Mouse (Mus musculus): Measurements from ENCODE around the gene Ikbip.

Ikbip gene

GRCm38 (mm10) chr10:91082550-91083392, at the start of gene Ikbip, which contains the start of gene Apaf1:
Gene Ikbip (plus strand): TSS chr10:91082940.
Gene Apaf1 (minus strand): TSS chr10:91082770.
- peak; percentile 100 for DNase-seq

- peak; percentile 79 for DNase-seq
Observed at GRCm38 (mm10) chr10:91033942-91034341, 48.8 kb upstream of the Ikbip start.

- no peak for DNase-seq
Observed at GRCm38 (mm10) chr10:91049696-91050095, 33.0 kb upstream of the Ikbip start.

GRCm38 (mm10) chr10:91051156-91051555, 31.6 kb upstream of the Ikbip start:
- no peak for DNase-seq

GRCm38 (mm10) chr10:91052734-91053133, 30.0 kb upstream of the Ikbip start:
- no peak for DNase-seq

- DNase-seq, result no peak
Observed at GRCm38 (mm10) chr10:91060742-91061141, 22.0 kb upstream of the Ikbip start.

GRCm38 (mm10) chr10:91062355-91062754, 20.4 kb upstream of the Ikbip start:
- no peak for DNase-seq

- no peak for DNase-seq
Observed at GRCm38 (mm10) chr10:91071768-91072167, 11.0 kb upstream of the Ikbip start.

- DNase-seq, result no peak
Observed at GRCm38 (mm10) chr10:91073345-91073744, 9.4 kb upstream of the Ikbip start.

- no peak for DNase-seq
Observed at GRCm38 (mm10) chr10:91076667-91077066, 6.1 kb upstream of the Ikbip start.

GRCm38 (mm10) chr10:91080540-91080939, 2.2 kb upstream of the Ikbip start:
- DNase-seq, result no peak

- no peak for DNase-seq
Observed at GRCm38 (mm10) chr10:91081959-91082507, 707 bp upstream of the Ikbip start.

- no peak for DNase-seq
Observed at GRCm38 (mm10) chr10:91083393-91083927, 720 bp downstream of the Ikbip start.

GRCm38 (mm10) chr10:91092812-91093211, 10.1 kb downstream of the Ikbip start:
- no peak for DNase-seq

- no peak for DNase-seq
Observed at GRCm38 (mm10) chr10:91094251-91095104, 11.7 kb downstream of the Ikbip start.

- DNase-seq, result no peak
Observed at GRCm38 (mm10) chr10:91098056-91098455, 15.3 kb downstream of the Ikbip start.

- no peak for DNase-seq
Observed at GRCm38 (mm10) chr10:91100101-91100500, 17.4 kb downstream of the Ikbip start.

GRCm38 (mm10) chr10:91101936-91102335, 19.2 kb downstream of the Ikbip start:
- no peak for DNase-seq

GRCm38 (mm10) chr10:91102799-91103590, 20.3 kb downstream of the Ikbip start:
- no peak for DNase-seq

- no peak for DNase-seq
Observed at GRCm38 (mm10) chr10:91105981-91106380, 23.2 kb downstream of the Ikbip start.

GRCm38 (mm10) chr10:91109841-91110240, 27.1 kb downstream of the Ikbip start:
- no peak for DNase-seq

- DNase-seq, result no peak
Observed at GRCm38 (mm10) chr10:91116958-91117357, 34.2 kb downstream of the Ikbip start.
